Mouse (Mus musculus): Measurements from ENCODE around the gene Trak2. TPM values are rescaled to one million over a fixed set of nuclear protein-coding genes. Genes with fewer than 3 reads are reported as not detected.
A peak's percentile ranks its signal among the peaks of the same experiment; 100 is the strongest.

Trak2 gene
- total and polyA plus RNA-seq, 2 experiments from 2014 or later, result 15.7 to 44.7 TPM

DNA sequence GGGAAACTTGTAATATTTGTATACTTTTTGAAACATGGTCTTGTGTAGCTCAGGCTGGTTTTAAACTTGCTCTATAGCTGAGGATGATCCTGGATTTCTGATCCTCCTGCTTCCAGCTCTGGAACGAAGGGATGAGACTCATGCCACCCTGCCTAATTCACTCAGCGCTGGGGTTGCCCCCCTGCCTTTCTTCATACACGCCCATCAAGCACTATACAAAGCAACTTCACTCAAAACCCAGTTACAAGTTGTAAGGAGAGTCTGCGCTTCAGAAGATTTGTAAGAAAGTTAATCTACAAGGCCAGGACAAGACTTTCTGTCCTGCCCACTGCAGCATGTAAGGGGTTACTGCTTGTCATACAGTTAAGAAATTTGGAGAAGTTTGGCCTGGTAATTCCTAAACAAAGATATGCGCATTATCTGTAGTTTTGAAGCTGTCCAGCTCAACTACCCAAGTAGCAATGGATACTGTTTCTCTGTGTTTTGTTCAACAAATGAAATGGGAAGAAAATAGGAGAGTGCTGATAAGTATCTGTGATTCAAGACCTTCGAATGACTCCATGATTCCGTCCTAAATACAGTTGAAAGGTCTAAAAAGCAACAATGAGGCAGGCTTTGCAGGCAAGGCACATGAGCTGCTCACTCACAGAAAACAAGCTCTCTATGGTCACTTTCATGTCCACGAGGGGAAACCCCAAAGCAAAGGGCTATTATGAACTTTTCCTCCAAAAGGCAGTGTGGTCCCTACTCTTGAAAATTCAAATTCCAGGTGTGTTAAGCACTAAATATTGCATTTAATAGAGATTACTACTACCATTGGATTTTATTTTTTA, 18.4 kb downstream of the Trak2 start:
- H3K27me3 ChIP-seq (ENCODE audit: insufficient read depth, low read length), result no peaks in the 10 kb centered on the region
- no peak overlapping the region for H3K9ac ChIP-seq (replicated peaks; ENCODE audit: low read length)
- no peak overlapping the region for H3K4me3 ChIP-seq (ENCODE audit: low read length)
- no peaks in the 10 kb centered on the region for H3K9me3 ChIP-seq (ENCODE audit: low read length)
- no peak for TF ChIP-seq CTCF (IDR thresholded peaks at IDR 0.05; ENCODE audit: low read depth)
- no peaks in the 10 kb centered on the region; the same call in 1 of the 2 replicates for H3K4me1 ChIP-seq (ENCODE audit: insufficient read depth, low read length)
- H3K36me3 ChIP-seq (ENCODE audit: insufficient read depth, low read length), result no peaks in the 10 kb centered on the region
- no peak for ATAC-seq
- no peak for DNase-seq (ENCODE audit: low spot score)
- WGBS, result 78% methylated on average over 8 of the region's 8 CpGs
- no peak overlapping the region for H3K4me2 ChIP-seq (ENCODE audit: low read depth, low read length)
- H3K27ac ChIP-seq, result no peak overlapping the region

DNA sequence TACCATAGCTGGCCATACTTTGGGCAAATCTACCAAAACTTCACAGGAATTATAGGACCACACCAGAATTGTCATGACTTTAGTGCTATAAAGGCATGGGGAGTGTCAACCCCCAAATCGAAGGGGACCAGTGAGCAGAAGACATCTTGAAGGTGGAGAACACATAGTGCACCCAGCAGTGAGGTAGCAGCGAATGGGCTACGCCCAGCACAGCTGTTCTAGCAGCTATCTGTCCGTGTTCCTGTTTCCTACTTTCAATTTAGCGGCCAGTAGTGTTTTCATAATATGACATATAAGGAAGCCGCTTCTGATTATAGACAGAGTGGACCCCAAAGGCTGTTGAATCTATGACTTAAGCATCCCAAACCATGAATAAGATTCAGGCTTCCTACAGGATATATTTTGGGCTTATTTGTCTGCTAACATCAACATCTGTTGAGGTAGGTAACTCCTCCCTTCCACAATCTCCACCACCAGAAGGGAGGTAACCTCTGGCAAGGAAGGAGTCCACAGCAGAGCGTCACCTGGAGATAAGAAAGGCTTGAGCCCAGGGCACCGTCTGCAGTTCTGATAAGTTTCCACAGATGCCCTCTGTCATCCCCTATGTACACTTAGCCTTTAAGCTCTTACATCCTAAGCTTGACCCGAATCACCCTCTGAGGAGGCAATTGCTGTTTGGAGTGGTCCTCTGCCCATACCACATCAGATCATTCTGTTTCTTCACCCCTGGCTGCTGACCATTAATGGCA, 19.4 kb downstream of the Trak2 start:
- no peak for DNase-seq (ENCODE audit: low spot score)
- 94% methylated on average over 9 of the region's 9 CpGs for WGBS
- Histone ChIP-seq H3K9ac (replicated peaks; ENCODE audit: low read length) (no peak overlapping the region), H3K27me3 (ENCODE audit: insufficient read depth, low read length) (no peaks in the 10 kb centered on the region), H3K9me3 (ENCODE audit: low read length) (no peaks in the 10 kb centered on the region), H3K27ac (no peak overlapping the region), H3K36me3 (ENCODE audit: insufficient read depth, low read length) (no peaks in the 10 kb centered on the region), H3K4me1 (ENCODE audit: insufficient read depth, low read length) (no peaks in the 10 kb centered on the region; the same call in 1 of the 2 replicates), H3K4me2 (ENCODE audit: low read depth, low read length) (no peak overlapping the region), H3K4me3 (ENCODE audit: low read length) (no peak overlapping the region)
- ATAC-seq, result no peak
- TF ChIP-seq CTCF (IDR thresholded peaks at IDR 0.05; ENCODE audit: low read depth), result no peak

DNA sequence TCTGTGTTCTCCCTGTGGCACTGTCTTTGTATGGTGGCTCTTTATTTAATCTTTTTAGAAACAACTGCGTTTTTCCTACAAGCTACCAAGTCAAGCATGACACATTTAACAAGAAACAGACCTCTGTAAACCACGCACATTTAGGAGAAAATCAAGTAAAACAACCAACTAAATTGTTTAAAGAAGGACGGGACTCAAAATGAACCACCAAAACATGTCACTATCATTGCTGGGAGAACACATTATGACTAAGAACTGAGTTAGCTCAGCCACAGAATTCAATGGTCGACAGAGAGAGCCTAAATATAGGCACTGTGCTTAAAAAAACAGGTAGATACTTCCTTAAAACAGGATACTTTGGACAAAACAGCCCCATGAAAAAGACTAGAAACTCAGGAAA, 20.2 kb downstream of the Trak2 start:
- Histone ChIP-seq H3K9ac (replicated peaks; ENCODE audit: low read length) (no peak overlapping the region), H3K9me3 (ENCODE audit: low read length) (no peaks in the 10 kb centered on the region), H3K27ac (no peak overlapping the region), H3K4me3 (ENCODE audit: low read length) (no peak overlapping the region), H3K27me3 (ENCODE audit: insufficient read depth, low read length) (no peaks in the 10 kb centered on the region), H3K4me1 (ENCODE audit: insufficient read depth, low read length) (no peaks in the 10 kb centered on the region; the same call in 1 of the 2 replicates), H3K36me3 (ENCODE audit: insufficient read depth, low read length) (no peaks in the 10 kb centered on the region), H3K4me2 (ENCODE audit: low read depth, low read length) (no peak overlapping the region)
- TF ChIP-seq CTCF (IDR thresholded peaks at IDR 0.05; ENCODE audit: low read depth), result no peak
- 70% methylated on average over 4 of the region's 4 CpGs for WGBS
- DNase-seq (ENCODE audit: low spot score), result no peak
- no peak for ATAC-seq

DNA sequence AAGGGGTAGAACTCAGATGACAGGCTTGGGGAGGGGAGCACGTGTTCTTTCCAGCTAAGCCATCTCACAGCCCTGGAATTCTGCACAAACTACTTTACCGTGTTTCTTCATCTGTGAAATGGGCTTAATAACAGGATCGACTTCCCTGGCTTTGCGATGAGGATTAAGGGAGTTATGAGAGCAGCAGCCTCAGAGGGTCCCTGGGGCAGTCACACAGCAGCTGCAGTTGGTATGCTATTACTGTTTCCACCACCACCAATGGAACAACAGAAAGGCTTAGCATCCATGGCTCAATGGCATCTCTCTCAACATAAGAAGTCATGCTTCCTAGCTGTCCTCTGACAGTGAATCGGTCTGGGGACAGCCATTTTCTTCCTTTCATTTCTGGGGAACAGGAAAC, 20.7 kb downstream of the Trak2 start:
- Histone ChIP-seq H3K9me3 (ENCODE audit: low read length) (no peaks in the 10 kb centered on the region), H3K27ac (no peak overlapping the region), H3K36me3 (ENCODE audit: insufficient read depth, low read length) (no peaks in the 10 kb centered on the region), H3K4me2 (ENCODE audit: low read depth, low read length) (no peak overlapping the region), H3K27me3 (ENCODE audit: insufficient read depth, low read length) (no peaks in the 10 kb centered on the region), H3K4me1 (ENCODE audit: insufficient read depth, low read length) (no peaks in the 10 kb centered on the region; the same call in 1 of the 2 replicates), H3K9ac (replicated peaks; ENCODE audit: low read length) (no peak overlapping the region), H3K4me3 (ENCODE audit: low read length) (no peak overlapping the region)
- no peak for ATAC-seq
- DNase-seq (ENCODE audit: low spot score), result peak; percentile 18
- no peak for TF ChIP-seq CTCF (IDR thresholded peaks at IDR 0.05; ENCODE audit: low read depth)
- 80% methylated on average over 5 of the region's 5 CpGs for WGBS

DNA sequence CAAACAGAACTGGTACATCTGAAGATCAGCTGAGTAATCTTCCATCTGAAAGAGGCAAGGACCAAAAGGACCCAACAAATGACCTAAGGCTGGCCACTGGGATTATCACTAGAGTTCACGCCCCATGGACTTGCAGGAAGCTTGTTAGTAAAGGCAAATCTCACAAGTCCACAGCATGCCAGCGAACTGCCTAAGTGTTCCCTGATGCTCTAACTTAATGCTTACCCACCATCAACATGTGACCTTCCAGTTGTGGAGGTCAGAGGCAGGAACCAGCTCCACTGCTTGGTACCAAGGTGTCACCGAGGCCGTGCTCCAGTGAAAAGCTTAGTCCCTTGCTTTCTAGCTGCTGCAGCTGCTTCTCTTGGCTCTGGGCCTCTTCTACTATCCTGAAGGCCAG, 21.4 kb downstream of the Trak2 start:
- 78% methylated on average over 4 of the region's 4 CpGs for WGBS
- no peak overlapping the region for H3K4me2 ChIP-seq (ENCODE audit: low read depth, low read length)
- H3K9ac ChIP-seq (replicated peaks; ENCODE audit: low read length), result no peak overlapping the region
- no peak overlapping the region for H3K4me3 ChIP-seq (ENCODE audit: low read length)
- no peak for ATAC-seq
- no peak for DNase-seq (ENCODE audit: low spot score)
- TF ChIP-seq CTCF (IDR thresholded peaks at IDR 0.05; ENCODE audit: low read depth), result no peak
- H3K36me3 ChIP-seq (ENCODE audit: insufficient read depth, low read length), result no peaks in the 10 kb centered on the region
- no peaks in the 10 kb centered on the region for H3K9me3 ChIP-seq (ENCODE audit: low read length)
- no peak overlapping the region for H3K27ac ChIP-seq
- H3K4me1 ChIP-seq (ENCODE audit: insufficient read depth, low read length), result no peaks in the 10 kb centered on the region; the same call in 1 of the 2 replicates
- no peaks in the 10 kb centered on the region for H3K27me3 ChIP-seq (ENCODE audit: insufficient read depth, low read length)

DNA sequence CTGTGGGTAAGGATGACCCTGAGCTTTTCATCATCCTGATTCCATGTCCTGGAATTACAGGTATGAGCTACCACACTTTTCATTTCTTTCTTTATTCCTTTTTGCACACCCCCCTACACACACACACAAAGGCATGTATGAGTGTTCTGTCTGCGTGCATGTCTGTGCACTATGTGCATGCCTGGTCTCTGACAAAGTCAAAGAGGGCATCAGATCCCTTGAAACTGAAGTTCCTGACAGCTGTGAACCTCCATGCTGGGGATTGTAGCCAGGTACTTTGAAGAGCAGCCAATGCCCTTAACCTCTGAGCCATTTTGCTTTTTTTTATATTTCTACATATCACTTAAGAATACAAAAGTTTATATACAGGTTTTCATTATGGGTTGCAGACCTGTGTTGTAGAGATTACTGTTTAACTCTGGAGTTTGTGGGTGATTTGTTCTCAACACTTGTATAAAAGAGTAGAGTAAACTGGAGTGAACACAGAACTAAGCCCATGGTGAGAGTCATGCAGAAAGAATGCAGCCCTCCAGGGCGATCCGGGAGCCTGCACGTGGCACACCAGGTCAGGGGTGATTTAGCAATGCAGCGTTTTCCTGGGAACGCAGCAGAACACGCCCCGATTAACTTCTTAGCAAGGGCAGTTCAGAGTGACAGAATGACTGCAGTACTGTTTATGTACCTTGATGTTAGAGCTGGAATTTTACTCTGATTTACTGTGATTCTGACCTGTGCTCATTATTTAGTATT, 22.2 kb downstream of the Trak2 start:
- 51% methylated on average over 8 of the region's 8 CpGs for WGBS
- ATAC-seq, result no peak
- no peak overlapping the region for H3K27ac ChIP-seq
- H3K27me3 ChIP-seq (ENCODE audit: insufficient read depth, low read length), result no peaks in the 10 kb centered on the region
- H3K4me2 ChIP-seq (ENCODE audit: low read depth, low read length), result no peak overlapping the region
- no peak overlapping the region for H3K9ac ChIP-seq (replicated peaks; ENCODE audit: low read length)
- H3K4me3 ChIP-seq (ENCODE audit: low read length), result no peak overlapping the region
- peaks cover under 1% of the 10 kb centered on the region; the same call in 1 of the 2 replicates for H3K36me3 ChIP-seq (ENCODE audit: insufficient read depth, low read length)
- no peak for DNase-seq (ENCODE audit: low spot score)
- H3K9me3 ChIP-seq (ENCODE audit: low read length), result no peaks in the 10 kb centered on the region
- H3K4me1 ChIP-seq (ENCODE audit: insufficient read depth, low read length), result no peaks in the 10 kb centered on the region; the same call in 1 of the 2 replicates
- no peak for TF ChIP-seq CTCF (IDR thresholded peaks at IDR 0.05; ENCODE audit: low read depth)
